Mouse (Mus musculus): ENCODE data around the gene Zc3h12c.

- no peak for TF ChIP-seq CTCF (IDR thresholded peaks at IDR 0.05; ENCODE audit: control insufficient read depth, insufficient read depth, low read length)
- no peak for TF ChIP-seq POLR2A (IDR thresholded peaks at IDR 0.05; ENCODE audit: borderline replicate concordance, control insufficient read depth, low read depth, low read length)
Measured at GRCm38 (mm10) chr9:52100426-52100825, 67.9 kb downstream of the Zc3h12c start.
